Mouse (Mus musculus) cerebellum, adult 8-10 months (tissue): Measurements from ENCODE around the gene Cd151.

ENCODE experiments used
- DNase-seq: peaks from one replicate; pipeline ENCODE4 v3.0.0; 2022

Cd151 gene

DNA sequence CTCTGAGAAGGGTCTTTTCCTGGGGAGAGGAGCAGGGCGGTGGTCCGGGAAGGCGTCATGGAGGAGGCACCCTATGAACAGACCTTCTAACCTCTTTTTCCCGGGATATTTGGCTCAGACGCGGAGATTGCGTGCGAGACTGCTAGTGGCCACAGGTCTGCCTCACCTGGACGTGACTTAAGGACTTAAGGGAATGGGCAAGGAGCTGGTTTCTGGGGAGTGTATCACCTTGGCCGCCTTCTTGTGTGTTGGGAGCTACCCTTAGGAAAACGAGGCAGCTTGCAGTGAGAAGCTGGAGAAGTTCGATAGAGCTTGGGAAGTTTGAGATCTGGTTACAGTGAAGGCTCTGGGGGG is 8.6 kb downstream of the Cd151 start:
- no peak for DNase-seq

DNA sequence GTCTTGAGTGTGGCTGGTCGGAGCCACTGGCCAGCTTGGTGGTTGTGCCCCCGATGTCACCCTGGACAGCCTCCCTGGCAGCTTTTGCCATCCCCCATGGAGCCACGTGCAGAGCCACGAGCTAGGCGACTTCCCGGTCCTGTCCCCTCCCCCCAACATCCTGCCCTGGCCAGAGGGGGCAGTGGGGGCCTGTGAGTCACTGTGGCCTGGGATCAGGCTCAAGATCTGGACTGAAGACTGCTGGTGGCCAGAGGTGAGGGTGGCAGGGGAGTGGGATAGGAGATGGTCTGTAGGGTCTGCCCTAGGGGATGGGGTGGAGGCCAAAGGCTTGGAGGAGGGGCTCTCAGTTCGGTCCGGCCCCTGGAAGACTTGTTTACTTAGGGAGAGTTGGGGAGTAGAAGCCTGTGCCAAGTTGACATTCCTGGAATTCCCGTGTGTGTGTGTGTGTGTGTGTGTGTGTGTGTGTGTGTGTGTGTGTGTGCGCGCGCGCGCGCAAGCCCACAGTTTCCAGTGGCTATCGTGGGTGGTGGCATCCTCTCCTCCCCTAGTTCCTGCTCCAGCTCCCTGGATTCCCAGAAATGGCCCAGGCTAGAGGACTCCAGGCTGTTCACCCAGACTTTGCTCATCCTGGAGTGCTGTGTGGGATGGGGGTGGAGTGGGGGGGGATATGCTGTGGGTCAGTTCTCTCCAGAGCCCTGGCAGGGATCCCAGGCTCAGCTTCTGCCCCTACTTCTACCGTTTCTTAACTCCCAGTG is 9.2 kb downstream of the Cd151 start:
- DNase-seq: no peak

DNA sequence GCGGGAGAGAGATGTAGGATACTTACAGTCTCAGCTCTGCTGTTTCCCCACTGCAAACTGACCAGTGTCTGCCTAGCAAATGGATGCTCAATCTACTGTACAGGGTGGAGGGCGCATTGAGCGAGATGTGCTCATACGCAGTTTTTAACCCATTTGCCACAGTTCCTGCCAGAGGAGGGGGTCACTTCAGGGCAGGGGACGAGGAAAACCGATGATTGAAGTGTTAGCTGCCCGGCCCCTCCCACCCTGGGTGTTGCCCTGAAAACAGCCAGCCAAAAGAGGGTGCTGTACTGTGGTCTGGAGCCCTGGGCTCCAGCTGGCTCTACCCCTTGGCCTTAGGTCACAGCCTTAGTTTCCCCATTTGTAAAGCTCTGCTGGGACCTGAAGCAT is 9.8 kb downstream of the Cd151 start:
- DNase-seq: no peak

DNA sequence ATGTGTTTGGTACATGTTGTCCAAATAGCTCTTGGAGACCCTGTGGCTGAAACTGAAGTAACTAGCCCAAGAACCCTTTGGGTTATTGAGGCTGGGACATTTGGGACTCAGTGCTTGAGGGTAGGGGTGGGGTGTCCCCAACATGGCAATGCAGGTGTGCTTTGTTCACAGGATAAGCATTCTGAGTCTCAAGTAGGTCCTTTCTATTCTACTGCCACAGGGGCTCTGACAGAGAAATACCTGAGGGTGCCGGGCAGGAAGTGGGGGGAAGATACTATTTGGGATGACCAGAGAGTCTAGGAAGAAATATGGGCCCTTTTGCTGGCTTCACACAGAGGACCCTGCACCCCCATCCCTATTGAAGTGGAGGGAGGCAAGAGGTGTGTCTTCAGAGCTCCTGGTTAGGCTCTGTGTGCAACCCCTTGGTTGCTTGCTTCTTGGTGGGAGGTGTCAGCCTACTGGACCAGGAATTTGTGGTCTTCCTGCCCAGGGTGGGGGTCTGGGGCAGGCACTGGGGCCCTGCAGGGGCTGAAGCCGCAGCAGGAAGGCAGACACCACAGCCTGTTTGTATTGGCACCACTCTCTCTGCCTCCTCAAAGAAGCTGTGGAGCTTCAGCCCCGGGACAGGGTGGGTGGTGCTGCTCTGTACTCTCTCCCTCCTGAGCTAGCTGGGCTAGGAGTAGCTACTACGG is 10.5 kb downstream of the Cd151 start:
- DNase-seq: no peak

DNA sequence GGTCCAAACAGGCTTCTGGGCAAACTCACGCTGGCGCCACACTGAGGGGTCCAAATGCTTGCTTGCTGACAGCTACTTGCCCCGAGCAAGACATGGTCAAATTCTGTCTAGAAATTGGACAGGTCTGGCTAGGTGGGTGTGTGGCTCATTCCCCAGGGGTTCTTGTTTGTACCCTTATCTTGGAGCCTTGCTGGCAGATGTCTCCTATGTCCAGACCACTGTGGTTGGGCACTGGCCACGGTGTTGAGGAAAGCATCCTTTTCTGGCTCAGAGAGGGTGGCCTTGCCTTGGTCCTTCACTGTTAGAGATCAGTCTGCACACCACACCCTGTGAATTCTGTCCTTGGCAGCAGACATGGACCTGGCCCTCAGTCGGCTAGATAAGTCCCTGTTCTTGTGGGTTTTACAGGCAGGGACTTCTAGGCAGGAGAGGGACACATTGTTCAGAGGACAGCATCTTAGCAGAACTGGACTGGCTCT is 11.1 kb downstream of the Cd151 start:
- no peak for DNase-seq

DNA sequence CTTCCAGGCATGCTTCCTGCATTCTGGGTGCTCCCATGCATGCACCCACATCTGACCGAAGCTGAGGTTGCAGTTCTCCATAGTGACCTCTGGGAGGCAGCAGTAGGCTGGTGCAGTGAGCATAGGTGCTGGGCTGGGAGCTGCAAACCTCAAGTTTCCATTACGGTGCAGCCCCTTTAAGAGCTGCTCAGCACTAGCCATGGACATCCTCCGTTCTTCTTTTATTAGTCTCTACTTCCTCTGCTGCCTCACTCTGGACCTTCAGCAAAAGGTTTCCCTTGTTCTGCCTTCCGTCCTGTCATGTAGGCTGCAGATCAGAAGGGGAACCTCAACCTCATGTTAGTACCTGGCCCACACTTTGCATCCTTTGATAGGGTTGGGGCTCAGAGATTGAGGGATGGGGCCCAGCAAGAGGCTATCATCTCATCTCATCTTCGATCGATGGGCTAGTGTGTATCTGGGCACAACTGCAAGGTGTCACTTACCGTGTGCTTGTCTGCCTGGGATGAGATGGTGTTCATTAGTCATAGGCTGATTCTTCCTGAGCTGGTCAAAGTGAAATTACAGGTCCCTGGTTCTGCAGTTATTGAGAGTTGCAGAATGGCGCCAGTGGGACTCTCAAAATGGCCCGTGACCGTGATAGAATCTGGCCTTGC is 13.8 kb downstream of the Cd151 start:
- peak; percentile 87 for DNase-seq

DNA sequence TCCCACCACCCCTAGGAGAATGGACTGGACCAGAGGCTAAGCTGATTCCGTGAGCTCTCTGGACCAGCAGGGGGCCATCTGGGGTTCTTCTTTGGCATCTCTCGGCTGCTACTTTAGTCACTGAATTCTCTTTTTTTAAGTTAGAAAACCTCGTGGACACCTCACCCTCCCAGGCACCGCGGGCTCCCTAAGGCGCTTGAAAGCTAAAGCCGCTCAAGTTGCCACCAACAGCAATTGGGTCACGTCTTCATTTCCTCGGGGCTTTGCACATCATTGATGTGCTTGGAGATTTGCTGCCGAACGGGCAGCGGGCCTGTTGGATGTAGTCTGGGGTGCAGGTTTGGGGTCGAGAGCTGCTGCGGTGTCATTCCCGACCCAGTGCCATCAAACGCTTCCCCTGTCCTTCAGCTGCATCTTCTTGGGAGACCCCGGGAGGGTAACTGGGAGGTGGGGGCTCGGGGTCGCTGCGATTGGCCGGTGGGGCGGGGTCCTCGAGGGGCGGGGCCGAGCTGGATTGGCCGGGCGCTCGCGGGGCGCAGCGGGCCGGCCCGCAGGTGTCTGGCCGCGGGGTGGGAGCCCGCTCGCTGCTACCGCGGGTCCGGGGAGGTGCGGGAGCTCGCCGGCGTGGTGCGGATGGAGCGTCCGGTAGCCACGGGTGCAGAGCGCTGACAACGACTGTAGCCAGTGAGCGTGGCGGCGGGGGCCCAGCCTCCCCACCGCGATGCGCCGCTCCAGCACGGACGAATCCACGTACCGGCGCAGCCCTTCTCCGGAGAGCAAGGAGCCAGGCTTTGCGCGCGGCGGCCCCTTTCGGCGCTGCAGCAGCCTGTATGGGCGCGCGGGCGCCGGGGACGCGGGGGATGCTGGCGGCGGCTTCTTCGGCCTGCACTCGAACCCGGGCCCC is 14.6 kb downstream of the Cd151 start:
- DNase-seq: peak; percentile 76

DNA sequence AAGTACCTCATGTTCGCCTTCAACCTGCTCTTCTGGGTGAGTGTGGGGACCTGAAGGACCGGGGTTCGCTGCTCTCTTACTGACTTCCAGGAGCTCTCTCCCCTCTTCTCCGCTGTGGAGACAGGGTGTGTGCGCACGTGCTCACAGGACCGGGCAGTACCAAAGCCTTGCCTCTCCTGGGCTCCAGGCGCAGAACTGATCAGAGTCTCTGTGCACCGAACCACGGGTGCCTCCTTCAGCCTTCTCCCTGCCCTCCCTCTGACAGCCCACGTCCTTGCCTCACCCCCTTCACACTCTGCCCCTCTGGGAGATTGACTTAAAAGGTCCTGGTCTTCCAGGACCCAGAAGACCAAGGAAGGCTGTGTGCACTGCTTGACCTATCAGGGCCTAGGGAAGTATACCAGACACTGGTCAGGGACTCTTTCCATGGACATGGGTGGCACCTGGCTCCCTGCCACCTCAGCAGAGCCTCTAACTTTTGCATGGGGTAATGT is 15.4 kb downstream of the Cd151 start:
- DNase-seq: no peak

DNA sequence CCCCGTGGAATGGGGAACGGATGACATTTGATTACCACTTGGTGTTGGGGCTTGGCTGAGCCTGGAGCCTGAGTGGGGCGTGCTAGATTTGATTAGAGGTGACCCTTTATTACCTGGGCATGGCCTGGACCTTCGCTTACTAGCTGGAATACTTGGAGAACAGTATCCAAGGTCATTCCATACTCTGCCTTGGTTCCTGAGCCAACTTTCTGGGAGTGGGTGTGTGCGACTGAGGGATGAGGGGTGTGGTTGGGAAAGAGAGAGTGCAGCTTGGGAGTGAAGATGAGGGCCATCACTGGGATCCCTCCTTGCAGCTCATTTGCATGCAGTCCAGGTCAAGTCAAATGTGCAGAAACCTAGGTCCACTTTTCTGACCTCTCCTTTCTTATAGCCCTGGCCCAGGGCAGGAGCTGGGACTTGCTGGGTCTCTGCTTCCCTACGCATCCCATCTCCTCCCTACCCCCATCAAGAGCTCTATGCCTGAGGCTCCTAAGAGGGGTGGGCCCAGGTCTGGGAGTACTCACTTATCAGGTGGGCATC is 16.0 kb downstream of the Cd151 start:
- DNase-seq: no peak

DNA sequence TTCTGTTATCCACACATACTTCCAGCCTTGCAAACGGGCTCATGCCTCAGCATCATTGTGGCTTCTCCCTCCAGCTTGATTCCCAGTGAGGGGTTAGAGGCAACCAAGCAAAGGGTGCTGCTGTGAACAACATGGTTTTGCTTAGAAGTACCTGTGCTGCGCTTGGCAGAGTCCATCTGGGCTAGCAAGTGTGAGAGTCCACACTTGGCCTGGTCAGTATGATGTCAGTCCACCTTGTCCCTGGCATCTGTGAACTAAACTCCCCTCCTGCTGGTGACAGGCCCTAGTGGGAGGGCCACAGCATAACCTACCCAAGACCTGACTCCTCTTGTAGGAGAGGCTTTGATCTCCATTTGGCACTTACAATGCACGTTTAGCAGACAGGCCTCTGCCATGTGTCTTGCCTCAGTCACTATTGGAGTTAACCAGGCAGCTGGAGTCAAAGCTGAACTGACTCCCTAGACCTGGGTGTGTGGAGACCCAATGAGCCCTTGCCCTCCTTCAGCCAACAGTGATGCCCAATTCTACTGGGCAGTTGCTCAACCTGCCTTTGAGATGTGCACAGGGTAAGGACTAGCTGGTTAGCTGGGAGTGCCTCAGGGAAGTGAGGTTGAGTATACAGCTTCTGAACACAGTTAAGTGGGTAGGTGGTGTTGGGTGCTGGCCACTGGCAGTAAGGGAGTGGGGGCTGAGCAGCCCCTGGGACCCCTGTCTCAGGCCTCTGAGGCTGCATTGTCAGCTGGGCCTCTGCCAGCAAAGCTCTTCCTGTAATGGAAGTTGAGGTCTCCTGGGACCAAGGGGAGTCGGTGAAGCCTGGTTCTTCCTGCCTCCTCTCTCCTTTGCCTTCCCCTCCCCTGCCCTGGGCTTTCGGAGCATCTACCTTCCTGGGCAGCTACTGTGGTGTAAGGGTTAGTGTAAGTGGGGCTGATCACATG is 17.3 kb downstream of the Cd151 start:
- no peak for DNase-seq

DNA sequence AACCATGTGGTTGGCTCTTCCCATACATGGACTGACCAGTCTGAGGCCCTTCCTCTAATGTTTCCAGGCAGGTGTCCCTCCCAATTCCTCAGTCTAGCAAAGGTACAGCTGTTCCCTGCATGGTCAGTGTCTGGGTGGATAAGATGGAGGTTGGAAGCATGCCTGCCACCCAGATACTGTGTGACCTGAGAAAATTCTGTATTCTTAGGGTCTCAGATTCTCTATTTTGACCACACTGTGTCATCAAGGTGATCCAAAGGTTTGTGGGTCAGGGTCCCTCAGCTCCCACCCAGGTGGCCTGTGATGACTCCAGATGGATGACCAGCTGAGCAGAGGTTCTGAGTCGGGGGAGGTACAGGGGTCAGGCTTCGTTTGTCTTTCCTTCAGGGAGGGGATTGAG is 18.0 kb downstream of the Cd151 start:
- DNase-seq: peak; percentile 63

DNA sequence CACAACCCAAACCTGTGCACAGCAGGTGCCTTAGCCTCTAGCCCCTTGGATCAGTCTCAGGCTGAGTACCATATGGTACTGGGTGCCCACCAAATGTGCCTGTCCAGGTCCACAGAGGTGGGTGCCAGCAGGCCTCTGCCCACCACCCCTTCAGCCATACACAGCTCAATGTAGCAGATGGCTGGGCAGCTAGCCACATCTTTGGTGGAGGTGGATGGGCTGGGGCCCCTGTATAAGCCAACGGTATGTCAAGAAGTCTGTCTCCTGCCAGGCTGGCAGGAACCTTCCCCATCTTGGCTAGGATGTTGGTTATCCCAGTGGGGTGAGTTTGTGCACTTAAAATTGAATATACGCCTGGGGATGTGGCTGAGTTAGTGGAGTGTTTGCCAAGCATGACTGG is 18.4 kb downstream of the Cd151 start:
- DNase-seq: peak; percentile 96

DNA sequence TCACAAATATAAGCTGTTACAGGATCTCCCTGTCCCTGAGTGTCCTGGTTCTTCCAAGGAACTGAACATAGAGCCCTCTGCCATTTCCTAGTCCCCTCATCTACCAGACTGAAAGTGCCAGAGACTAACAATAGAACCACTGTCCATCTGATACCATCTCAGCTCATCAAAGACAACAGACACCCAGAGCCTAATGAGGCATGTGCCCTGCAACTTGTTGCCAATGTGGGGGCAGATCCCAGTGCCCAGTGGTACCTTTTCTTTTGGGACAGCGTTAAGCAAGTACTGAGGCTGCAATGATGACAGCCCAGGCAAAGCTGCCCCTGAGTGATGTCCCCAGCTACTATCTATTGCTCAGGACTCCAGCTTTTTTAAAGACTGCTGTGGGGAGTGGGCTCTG is 19.0 kb downstream of the Cd151 start:
- no peak for DNase-seq

DNA sequence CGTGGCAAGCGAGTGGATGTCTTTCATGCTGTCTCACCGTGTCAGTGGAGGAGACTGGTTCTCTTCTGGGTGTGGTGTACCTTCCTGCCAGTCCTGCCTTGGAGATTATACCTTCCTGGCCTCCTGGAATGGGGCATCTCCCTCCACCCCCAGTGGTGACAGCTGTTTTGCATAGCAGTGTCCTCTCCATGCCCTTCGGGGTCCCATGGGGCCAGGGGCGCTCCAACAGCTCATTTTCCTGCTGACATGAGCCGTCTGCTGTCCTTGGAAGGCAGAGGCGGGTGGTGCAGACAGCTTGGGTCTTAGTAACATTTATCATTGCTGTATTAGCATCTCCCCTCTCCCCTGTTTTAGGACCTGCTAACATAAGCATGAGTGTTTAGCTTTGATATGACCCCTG is 19.9 kb downstream of the Cd151 start:
- no peak for DNase-seq

DNA sequence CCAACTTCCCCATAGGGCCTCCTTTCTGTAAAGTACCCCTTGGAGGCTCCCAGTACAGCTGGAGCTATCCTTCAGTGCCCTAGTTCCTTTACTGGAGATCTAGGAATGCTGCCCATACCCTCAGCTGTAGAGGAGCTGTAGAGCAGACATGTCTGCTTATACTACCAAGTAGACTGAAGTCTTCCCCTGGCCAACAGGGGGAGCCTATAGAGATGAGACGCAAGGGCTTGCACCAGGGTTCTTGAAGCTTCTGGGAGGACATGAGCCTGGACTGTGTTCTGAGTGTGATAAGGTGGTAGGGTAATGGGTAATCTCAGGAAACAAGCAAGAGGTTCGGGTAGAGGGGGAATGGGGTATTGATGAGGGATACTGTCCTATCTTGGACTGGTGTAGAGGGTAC is 24.0 kb downstream of the Cd151 start:
- peak; percentile 21 for DNase-seq

DNA sequence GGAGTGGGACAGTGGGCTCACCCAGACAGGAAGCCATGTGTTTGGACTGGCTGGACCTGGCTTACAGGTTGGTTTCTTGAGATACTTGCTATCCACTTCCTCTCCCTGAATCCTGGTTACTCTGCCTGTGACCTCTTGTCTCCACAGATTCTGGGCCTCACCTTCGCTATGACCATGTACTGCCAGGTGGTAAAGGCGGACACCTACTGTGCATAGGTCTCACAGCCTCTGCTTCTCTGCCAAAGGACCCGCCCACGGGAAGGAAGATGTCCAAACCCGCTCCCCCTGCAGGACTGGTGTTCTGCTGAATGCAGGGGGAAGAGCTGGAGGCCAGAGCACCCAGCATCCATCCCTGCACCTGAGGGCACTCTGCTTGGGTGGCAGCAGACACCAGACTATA is 25.5 kb downstream of the Cd151 start:
- DNase-seq: peak; percentile 61

DNA sequence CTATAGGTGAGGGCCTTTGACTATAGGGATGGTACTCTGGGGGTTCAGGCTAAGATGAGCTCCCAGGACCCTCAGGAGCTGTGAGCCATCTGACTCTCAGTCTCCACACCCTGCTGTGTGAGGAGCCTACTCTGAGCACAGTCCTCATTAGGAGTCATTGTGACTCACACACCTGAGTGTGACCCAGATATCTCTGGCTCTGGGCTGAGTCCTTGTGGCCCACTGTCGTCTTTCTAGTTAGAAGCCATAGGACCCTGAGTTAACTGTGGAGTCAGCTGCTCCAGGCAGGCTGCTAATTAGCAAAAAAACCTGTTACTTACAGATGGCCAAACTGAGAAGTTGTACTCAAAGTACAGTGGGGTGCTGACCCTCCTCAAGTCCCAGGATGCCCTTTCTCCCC is 26.5 kb downstream of the Cd151 start:
- DNase-seq: no peak

DNA sequence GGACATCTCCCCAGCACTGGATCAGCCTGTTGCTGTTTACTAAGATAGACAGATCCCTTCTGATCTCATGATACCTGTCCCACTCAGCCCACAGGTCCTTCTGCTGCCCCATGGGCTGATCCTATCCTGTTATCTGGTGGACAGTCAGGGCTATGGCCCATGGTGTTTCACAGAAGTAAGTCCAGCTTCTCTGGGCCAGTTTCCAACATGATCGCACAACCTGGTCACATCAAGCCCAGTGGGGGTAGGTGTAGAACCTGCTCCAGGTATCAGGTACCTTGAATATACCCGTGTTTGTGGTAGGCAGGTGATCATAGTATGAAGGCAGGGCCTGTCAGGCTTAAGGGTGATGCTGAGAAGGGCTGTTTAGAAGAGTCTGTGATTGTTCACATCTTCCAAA is 28.2 kb downstream of the Cd151 start:
- no peak for DNase-seq

DNA sequence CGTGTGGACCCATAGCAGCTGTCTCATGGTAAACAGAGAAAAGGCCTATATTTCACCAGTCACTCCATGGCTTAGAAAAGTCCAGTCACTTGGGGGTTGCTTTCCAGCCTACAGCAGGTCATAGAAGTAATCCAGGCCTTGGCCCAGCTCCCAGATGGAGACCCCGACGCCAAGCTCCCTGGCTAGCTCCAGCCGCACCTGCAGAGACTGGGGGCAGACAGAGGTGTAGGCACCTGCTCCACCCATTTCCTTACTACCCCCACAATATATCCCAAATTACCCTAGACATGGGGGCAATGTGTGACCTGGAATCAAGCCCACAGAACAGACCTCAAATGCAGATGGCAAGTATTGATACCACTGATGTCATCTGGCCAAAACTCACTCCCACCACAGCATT is 28.7 kb downstream of the Cd151 start:
- DNase-seq: no peak

DNA sequence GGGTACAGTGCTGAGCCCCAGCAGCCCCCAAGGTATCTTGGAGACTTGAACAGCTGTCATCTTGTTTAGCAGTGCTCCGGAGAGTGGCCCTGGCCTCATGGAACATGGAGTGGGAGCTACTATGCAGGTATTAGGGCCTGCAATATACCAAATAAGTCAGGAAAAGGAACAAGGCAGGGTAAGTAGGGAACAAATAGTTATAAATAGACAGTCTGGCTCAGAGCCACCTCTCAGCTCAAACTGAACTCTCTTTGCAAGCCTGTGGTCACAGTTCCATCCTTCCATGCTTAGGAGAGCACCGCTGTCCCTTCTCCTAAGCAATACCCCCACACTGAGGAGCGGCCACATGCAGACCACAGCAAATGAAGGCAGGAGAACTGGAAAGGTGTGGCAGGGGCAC is 30.4 kb downstream of the Cd151 start:
- DNase-seq: no peak

DNA sequence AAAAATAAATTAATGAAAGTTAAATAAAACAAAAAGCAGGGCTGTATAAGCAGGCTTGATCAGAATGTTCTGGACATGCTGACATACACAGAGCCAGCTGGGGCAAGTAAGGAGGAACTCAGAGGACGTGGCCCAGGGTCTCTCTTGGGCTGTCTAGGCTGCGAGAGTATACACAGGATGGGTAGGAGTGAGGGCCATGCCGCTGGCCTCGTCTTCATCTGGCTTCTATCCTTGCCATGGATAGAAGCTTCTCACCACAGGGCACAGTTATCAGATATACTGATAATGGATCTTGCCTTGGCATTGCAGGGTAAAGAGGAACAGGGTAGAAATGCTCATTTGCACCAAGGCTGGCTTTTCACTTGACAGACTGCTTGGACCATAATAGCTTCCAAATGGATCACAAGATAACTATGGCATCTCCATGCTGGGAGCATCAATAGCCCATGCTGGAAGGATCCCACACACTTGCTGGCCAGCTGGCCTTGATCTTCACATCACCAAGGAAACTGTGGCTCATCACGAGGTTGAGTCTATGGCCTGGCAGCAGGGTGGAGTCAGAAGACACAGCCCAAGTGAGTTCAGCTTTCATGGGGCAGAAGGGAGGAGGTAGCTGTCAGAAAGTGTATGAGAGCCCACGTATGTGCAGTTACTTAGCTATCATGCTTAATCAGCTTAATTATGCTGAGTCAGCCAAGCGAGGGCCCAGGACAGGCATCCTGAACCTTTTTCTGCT is 34.8 kb downstream of the Cd151 start:
- no peak for DNase-seq
